Mouse (Mus musculus): ENCODE measurements around the gene Faf1.
A peak's percentile ranks its signal among the peaks of the same experiment; 100 is the strongest.

Gene Faf1

DNA sequence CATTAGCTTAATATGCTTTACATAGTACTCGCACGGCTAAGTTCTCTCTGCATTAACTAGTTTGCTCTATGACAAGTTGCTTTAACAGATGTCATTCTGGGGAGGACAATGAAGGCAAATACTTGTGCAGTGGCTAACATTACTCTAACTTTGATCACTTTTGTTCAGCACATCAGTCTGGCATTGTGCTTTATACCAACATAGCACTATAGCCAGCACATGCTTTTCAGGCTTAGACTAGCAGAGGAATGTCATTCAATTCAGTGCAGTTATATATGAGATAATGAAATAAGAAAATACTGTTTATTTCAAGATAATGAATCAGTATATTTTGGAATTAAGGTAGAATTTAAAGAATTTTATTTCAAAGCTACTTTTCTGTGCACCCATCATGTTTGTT lies 115.9 kb downstream of the Faf1 start:
- no peak for DNase-seq

GRCm38 (mm10) chr4:109793072-109793471 lies 116.7 kb downstream of the Faf1 start:
- DNase-seq: no peak

DNA sequence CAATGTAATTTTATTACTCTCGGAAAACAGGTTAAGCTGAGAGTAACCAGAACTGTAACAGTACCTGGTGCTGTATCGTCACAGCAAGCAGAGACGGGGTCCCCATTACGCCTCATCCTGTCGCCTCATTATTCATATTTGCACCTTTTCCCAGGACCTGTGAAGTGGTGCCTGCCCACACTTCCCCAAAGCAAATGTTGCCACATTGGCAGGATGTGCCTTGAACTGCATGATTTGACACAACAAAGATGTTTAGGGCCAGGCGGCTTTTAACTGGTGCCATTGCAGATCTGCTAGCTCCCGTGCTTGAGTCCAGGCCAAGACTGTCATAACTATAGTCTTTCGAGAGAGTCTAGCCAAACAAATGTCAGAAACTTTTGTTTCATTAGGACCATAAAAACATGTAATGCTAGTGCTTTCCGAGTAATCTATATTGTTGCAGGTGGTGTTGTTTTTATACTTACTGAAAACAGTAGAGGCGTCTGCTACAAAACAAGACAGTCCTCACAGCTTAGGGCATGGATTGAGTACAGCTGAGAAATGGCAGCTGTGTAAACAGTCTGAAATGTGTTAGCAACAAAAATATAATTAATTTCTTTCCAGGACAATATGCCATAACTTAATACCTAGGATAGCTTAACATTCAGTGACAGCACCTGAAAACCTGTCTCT lies 121.3 kb downstream of the Faf1 start:
- no peak for DNase-seq

- DNase-seq: no peak
Observed at GRCm38 (mm10) chr4:109806408-109806807, 130.0 kb downstream of the Faf1 start.

DNA sequence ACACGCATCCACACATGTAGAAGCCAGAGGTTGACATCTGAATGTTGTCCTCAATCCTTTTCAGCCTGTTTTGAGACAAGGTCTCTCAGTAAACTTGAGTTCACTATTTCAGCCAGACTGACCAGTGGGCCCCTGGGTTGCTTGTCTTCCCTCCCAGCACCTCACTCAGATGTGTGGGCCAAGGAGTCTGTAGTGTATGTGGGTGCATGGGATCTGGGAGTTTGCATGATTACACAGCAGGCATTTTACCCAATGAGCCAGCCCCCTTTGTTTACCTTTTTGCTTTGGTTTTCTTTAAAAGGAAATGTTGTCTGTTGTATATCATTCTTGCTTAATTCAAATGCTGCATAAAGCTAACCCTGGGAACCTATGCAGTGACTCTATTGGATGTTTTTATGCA lies 138.8 kb downstream of the Faf1 start:
- no peak for DNase-seq

DNA sequence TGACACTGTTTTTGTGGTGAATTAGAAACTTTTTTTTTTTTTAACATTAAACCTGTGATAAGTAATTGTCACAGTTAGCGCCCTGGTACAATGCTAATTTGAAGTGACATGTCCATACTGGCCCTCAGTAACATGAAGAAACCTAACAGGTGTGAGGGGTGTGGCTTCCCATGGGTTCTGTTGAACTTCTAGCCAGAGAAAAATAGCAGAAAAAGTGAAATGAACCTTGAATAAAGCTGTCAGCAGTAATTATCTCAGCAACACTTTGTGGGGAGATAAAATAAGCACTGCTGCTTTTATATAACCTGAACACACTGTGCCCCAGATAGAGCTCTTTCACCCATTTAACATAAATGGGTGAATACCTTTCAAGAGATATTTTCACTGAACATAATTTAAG lies 139.2 kb downstream of the Faf1 start:
- DNase-seq: peak; percentile 29

GRCm38 (mm10) chr4:109819455-109819854 lies 143.1 kb downstream of the Faf1 start:
- no peak for DNase-seq

DNA sequence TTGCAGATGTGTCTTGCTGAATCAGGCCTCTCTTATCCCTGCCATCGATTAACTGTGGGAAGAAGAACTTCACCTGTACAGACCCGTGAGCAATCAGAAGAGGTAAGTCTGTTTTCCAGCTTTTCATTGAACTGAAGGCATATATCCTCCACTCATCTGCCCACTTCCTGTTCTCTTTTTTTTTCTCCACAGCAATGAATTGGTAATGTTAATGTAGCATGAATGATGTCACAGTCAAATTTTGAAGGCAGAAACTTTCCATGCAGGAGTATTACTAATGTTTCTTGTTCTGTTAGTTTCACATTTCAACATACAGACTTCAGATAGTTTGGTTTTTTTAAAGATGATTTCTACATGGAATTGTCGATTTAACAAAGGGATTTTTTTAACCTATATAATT lies 153.4 kb downstream of the Faf1 start:
- DNase-seq: no peak

DNA sequence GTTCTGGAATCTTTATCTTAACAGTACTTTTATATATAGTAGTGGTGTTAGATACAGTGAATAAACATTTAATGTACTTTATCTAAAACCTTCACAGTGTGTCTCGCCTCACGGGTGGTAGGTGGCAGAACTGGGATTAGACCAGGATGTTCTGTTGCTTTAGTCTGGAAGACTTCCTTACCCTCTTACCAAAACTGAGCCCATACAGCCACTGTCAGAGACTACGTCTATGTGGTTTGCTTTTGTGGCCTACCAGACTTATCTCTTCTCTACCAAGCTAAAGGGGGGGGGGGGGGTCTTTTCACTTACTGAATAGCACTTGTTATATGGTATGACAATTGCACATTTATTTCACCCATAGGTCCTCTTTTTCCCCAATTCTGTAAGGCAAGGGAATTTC lies 181.5 kb downstream of the Faf1 start:
- no peak for DNase-seq

DNA sequence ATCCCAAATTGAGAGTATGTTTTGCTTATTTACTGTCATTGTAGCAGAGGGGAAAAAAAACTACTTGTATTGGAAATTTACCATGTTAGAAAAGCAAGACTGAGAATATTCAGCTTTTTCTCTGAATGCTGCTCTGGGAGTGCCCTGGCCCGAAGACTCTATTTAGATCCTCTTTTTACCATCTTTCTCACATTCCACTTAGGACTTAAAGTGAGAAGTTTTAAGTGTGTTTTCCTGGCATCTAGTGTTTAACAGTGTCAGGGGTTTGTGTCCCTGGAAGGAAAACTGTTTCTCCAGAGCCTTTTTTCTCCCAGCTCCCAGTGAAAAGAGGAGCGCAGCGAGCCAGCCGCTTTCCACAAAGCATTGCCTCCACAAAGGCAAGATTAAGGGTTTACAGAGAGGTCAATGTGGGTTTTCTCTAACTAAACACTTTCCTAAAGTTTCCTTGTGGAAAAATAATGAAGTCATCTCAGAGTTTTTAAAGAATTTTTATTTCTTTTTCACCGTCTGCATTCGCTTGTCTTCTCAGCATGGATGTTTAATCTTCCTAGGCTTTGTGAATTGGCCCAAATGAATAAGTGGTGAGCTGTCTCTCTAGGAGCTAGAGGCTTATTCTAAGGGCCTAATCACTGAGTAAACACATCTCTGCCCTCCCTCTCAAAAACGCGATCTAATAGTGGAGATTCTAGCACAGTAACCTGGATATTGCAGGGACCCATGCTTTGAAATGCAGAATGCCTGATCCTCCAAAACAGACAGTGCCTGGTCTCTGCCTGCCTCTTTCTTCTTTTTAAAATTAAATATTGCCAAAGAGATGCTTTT lies 182.4 kb downstream of the Faf1 start:
- no peak for DNase-seq

DNA sequence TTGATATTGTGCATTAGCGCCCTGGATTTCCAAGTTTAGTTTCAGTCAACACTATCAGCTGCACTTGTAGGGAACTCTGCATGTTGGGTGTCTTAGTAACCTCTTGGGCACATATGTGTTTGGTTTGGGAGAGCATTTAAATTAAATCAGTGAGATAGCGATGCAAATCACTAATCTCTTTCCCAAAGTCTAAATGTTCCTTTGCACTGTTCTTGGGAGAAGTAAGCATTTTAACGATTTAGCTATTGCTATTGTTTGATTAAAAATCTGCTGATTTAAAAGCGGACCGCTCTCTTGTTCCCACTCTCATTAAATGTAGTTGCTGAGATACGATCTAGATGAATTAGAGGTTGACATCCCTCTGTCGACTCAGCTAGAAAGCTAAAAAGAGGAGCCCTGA lies 183.0 kb downstream of the Faf1 start:
- no peak for DNase-seq

DNA sequence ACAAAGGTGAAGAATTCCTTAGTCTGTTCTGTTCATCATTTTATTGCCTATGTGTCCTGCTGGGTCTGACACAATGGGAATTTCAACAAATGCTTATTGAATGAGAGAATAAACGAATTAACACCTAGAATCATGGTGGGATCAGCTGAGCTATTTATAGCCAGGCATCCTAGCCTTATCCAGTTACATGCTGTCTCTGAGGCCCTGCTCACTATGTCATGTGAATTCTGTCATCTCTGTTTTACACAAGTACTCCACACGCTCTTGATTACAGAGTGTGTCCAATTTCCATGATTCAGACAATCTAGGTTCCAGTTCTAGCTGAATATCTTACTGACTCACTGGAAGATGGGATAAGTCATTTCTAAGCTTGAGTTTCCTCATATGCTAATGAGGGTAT lies 183.9 kb downstream of the Faf1 start:
- DNase-seq: no peak

DNA sequence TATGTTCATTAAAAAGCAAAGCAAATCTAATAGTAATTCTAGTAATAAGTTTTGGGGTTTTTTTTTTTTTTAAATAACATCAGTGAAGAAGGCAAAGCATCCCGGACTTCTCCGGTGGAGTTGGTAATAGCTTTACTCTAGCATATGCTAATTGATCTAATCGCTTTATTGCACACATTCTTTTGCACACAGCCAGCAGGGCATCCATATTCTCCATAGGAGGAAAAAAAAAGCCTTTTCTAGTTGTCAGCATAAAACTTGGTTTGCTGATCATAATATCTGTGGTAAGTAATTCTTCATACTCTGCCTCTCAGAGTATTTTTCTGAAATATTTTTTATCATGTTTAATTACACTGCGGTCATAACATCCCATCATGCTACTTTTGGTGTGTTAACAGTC lies 185.9 kb downstream of the Faf1 start:
- no peak for DNase-seq

GRCm38 (mm10) chr4:109863021-109863420 lies 186.6 kb downstream of the Faf1 start:
- no peak for DNase-seq

- no peak for DNase-seq
Observed at GRCm38 (mm10) chr4:109868897-109869484, 192.6 kb downstream of the Faf1 start.

DNA sequence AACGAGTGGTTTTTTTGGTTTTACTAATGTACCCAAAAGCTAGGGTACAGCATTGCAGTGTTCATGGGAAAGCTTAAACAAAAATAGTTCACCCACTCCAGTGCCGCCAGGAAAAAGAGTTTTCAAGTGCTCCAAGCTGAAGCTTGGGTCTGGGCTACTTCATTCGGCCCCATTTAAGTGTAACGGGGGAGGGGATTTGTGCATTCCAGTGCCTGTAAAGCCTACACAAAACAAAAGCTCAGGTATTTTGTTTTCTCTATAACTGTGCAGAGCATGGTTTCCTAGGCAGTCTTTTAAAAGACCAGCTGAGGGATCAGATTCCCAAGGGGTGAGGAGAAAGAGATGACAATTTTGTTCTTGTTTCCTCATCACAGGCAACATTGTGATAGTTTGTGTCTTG lies 207.9 kb downstream of the Faf1 start:
- DNase-seq: no peak

GRCm38 (mm10) chr4:109887856-109888357 lies 211.5 kb downstream of the Faf1 start:
- no peak for DNase-seq

- DNase-seq: no peak
Observed at GRCm38 (mm10) chr4:109897810-109898566, 221.6 kb downstream of the Faf1 start.

DNA sequence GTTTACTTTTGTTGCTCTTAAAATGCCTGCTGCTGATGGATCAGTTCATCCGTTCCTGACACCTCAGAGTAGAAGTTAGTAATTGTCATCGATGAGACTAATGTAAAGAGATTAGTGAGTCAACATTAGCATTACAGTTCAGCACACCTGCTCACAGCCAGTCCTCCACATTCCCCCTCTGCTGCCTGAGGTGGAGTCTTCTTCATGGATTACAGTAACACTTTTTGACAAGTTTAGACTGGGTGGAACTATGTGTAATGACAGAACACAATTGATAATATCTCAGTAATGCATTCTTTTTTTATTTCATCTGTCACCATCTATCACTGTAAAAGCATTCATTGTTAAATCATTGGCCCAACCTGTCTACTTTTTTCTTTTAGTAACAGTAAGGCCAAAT lies 224.7 kb downstream of the Faf1 start:
- no peak for DNase-seq

GRCm38 (mm10) chr4:109904487-109904886 lies 228.1 kb downstream of the Faf1 start:
- no peak for DNase-seq

GRCm38 (mm10) chr4:109929058-109929457 lies 252.7 kb downstream of the Faf1 start:
- no peak for DNase-seq

DNA sequence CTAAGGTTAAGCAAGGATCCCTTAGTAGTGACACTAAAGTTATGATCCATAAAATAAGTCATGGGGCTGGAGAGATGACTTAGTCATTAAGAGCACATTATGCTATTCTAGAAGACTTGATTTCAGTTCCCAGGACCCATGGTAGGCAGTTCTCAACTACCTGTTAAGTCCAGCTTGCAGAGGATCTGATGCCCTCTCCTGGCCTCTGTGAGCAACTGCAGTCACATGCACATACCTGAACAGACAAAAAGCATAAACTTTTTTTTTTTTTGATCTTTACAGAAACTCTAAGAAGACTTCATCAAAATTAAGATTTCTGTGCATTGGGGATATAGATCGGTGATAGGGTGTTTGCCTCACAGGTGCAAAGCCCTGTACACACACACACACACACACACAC lies 254.1 kb downstream of the Faf1 start:
- no peak for DNase-seq

- no peak for DNase-seq
Observed at GRCm38 (mm10) chr4:109930935-109931334, 254.5 kb downstream of the Faf1 start.
